Mouse (Mus musculus) ES-Bruce4 (cell line): ENCODE data around the gene Med24. TPM values are rescaled to one million over a fixed set of nuclear protein-coding genes. Genes with fewer than 3 reads are reported as not detected.

Experiments
- H3K27ac ChIP-seq: 2 replicates; pipeline ENCODE4 v1.5.1; 2012; ENCODE audit warnings: low read length, inconsistent platforms; ENCODE audit not compliant: insufficient read depth
- H3K27me3 ChIP-seq: 2 replicates; pipeline ENCODE4 v1.6.1; 2012; ENCODE audit warnings: mild to moderate bottlenecking, low read length, inconsistent platforms; ENCODE audit not compliant: control insufficient read depth, poor library complexity, insufficient read depth, severe bottlenecking
- H3K36me3 ChIP-seq: 2 replicates; pipeline ENCODE4 v1.6.1; 2012; ENCODE audit warnings: inconsistent platforms, mild to moderate bottlenecking, low read length, moderate library complexity; ENCODE audit not compliant: control insufficient read depth, poor library complexity, insufficient read depth, severe bottlenecking
- H3K4me1 ChIP-seq: one replicate; pipeline ENCODE4 v1.8.1; 2011; ENCODE audit warnings: low read length; ENCODE audit not compliant: control insufficient read depth, insufficient read depth
- H3K4me3 ChIP-seq: 2 replicates; pipeline ENCODE4 v1.5.1; 2011; ENCODE audit warnings: low read depth, mild to moderate bottlenecking, low read length
- H3K9ac ChIP-seq: 2 replicates; pipeline ENCODE4 v1.6.1; 2012; ENCODE audit warnings: low read depth, mild to moderate bottlenecking, inconsistent platforms; ENCODE audit not compliant: poor library complexity, severe bottlenecking
- H3K9me3 ChIP-seq: replicated peaks from 2 replicates; pipeline ENCODE4 v1.6.1; 2012; ENCODE audit warnings: mild to moderate bottlenecking, low read length, inconsistent platforms; ENCODE audit not compliant: control insufficient read depth, poor library complexity, insufficient read depth, severe bottlenecking
- CTCF ChIP-seq: IDR thresholded peaks from one replicate; pipeline ENCODE4 v1.8.1; 2011; ENCODE audit warnings: low read depth, low read length
- EP300 ChIP-seq: IDR thresholded peaks from 2 replicates; pipeline ENCODE4 v1.6.1; 2011; ENCODE audit warnings: low read depth, low read length; ENCODE audit not compliant: insufficient read depth
- POLR2A ChIP-seq: IDR thresholded peaks from one replicate; pipeline ENCODE4 v1.8.1; 2011; ENCODE audit warnings: low read length; ENCODE audit not compliant: insufficient read depth
- polyA plus RNA-seq: library from polyadenylated mRNA; stranded (reverse); fragments of >200 nt; gene quantifications from 2 replicates; pipeline ENCODE4 v1.2.4, GENCODE M21; 2011; ENCODE audit warnings: low read depth; ENCODE audit not compliant: missing spikeins, insufficient read depth, insufficient read length

Med24 gene
- polyA plus RNA-seq, 1 experiment = 83.5 TPM

DNA sequence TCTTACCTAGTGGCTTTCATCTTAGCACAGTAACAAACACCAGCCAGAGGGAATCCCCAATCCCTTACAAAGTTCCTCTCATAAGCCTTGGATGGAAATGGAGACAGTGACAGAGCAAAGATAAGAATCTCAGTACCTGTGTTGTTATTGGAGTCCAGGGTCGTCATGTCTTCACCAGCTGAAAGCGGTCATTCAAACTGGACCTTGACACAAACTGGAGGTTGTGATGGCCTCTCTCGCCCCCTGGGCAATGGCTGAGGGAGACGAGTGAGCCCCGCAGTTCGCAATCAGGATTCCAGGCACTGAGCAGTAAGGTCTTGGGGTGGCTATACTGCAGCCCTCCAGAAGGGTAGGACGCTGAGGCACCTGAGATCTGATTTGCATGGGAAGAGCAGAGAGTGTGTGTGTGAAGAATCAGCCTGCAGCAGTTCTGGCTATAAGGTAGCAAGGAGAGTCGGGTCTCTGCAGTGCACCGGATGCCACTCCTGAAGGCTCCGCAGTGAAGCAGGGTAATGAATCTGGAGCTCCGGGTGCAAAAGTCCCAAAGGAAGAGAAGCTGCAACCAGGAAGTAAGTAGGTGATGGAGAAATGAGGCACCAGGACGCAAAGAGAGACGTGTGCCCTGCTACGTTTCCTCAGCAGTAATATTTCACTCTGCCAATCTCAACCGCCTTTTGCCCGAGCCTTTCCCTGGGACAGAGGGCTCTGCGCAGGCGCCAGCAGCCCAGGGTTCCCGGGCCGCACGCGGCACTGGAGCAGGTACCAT, 45.5 kb upstream of the Med24 start, which contains the start of gene Nr1d1:
Gene Nr1d1 (minus strand): TSS at position 752 of the 766 bp plus-strand sequence.
- Histone ChIP-seq H3K27me3 (no peaks in the 10 kb centered on the region), H3K36me3 (peaks cover 2% of the 10 kb centered on the region; the same call in 1 of the 2 replicates), H3K27ac (peak within 1 kb of the TSS; percentile 91), H3K4me3 (peak within 1 kb of the TSS; percentile 78), H3K4me1 (peaks cover 3% of the 10 kb centered on the region), H3K9me3 (no peaks in the 10 kb centered on the region), H3K9ac (peak within 1 kb of the TSS; percentile 52)
- no peak for TF ChIP-seq CTCF
- no peak for TF ChIP-seq POLR2A
- TF ChIP-seq EP300 = no peak

DNA sequence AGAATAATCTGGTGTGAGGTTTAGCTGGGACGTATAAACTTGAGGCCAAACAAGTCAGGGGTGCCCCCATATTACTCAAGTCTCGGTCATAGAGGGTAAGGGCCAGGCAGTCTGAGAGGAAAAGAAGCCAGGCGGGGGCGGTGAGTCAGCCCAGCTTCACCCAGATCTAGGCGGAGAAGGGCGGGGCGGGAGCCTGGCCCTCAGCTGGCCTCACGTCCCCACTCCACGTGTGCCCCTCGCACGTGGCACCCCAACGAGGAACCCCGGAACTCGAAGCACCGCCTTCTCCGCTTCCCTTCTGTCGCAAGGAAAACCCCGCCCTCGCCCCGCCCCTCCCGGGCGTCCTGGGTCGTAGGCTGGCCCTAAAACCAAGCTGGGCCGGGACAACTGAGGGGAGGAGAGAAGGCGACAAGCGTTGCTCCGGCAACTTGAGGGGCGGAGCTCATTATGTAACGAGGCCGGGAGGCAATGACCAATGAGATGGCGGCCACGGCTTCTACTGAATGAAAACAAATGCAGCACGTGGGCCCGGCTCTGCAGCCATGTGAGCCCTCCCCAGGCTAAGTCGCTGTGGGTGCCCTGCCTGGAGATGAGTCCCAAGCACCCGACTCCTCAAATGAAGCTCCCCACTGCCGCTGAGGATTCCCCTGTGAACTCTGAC, 44.5 kb upstream of the Med24 start:
- H3K27me3 ChIP-seq = no peaks in the 10 kb centered on the region
- TF ChIP-seq CTCF = no peak
- TF ChIP-seq POLR2A = no peak
- no peak for TF ChIP-seq EP300
- no peak overlapping the region for H3K27ac ChIP-seq
- H3K9me3 ChIP-seq = no peaks in the 10 kb centered on the region
- peaks cover 3% of the 10 kb centered on the region; the same call in 1 of the 2 replicates for H3K36me3 ChIP-seq
- H3K9ac ChIP-seq = peak overlapping the region; percentile 18; the same call in 1 of the 2 replicates
- H3K4me1 ChIP-seq = peaks cover 3% of the 10 kb centered on the region
- peak overlapping the region; percentile 78 for H3K4me3 ChIP-seq

DNA sequence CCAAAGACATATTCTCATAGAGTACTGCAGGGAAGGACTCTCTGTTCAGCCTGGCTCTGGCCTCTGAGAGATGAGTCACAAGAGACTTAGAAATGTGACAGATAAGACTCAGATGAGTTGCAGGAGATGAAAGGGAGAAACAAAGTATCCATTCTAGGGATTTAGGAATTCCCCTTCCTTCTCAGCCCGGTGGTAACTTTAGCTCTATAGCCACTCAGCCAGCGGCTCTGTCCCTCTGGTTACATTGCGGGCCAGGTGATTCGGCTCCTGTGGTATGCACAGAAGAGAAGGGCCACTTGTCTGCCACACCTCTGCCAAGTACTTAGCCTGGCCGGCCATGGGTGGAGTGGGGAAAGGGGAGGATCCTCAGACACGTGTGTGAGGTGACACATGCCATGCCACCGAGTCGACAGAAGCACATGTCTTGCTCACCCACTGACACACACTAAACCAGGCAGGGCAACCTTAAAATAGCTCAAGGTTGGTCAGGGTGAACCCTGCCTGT, 43.5 kb upstream of the Med24 start:
- Histone ChIP-seq H3K27ac (no peak overlapping the region), H3K36me3 (peaks cover 6% of the 10 kb centered on the region; the same call in 1 of the 2 replicates), H3K27me3 (no peaks in the 10 kb centered on the region), H3K4me3 (no peak overlapping the region), H3K9ac (no peak overlapping the region), H3K9me3 (no peaks in the 10 kb centered on the region), H3K4me1 (peaks cover 5% of the 10 kb centered on the region)
- no peak for TF ChIP-seq EP300
- no peak for TF ChIP-seq CTCF
- TF ChIP-seq POLR2A = no peak

DNA sequence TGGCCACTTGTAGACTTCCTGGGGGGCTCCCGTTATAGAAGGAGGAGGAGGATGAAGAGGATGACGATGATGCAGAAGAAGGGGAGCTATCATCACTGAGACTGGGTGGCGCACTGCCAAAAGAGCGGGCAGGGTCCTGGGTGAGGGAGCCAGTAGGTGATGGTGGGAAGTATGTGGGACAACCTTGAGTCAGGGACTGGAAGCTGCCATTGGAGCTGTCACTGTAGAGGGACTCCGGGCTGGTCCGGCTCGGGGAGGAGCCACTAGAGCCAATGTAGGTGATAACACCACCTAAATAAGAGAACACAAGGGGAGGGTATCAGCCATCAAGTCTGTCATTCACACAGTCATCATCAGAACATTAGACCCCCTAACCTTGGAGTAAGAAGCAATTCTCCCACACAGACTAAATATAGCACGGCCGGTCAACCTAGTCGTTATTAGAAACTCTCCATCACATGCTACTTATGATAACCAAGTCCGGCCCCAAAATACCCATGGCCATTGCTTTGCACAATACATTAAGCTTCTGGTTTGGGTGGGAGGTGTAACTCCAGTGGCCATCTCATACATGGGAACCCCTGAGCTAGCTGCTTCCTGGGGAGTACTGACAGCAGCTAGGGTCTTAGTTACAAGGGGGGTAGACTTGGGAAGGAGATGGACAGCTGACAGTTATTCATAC, 42.8 kb upstream of the Med24 start:
- Histone ChIP-seq H3K9me3 (no peaks in the 10 kb centered on the region), H3K4me1 (peaks cover 5% of the 10 kb centered on the region), H3K27me3 (no peaks in the 10 kb centered on the region), H3K4me3 (no peak overlapping the region), H3K36me3 (peaks cover 6% of the 10 kb centered on the region; the same call in 1 of the 2 replicates), H3K9ac (no peak overlapping the region), H3K27ac (no peak overlapping the region)
- no peak for TF ChIP-seq EP300

DNA sequence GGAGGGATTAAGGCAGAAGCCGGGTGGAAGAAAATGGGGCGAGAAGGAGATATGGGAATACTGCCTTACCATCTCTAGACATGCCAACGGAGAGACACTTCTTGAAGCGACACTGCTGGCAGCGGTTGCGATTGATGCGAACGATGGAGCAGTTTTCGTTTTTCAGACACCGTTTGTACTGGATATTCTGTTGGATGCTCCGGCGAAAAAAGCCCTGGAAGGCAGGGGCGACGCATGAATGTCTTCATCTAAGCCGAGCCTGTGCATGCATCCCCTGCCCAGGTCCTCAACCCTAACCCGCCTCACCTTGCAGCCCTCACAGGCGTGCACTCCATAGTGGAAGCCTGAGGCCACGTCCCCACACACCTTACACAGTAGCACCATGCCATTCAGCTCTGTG, 41.9 kb upstream of the Med24 start:
- H3K9me3 ChIP-seq = no peaks in the 10 kb centered on the region
- H3K27ac ChIP-seq = no peak overlapping the region
- no peaks in the 10 kb centered on the region for H3K27me3 ChIP-seq
- peaks cover 6% of the 10 kb centered on the region; the same call in 1 of the 2 replicates for H3K36me3 ChIP-seq
- H3K4me3 ChIP-seq = no peak overlapping the region
- no peak overlapping the region for H3K9ac ChIP-seq
- H3K4me1 ChIP-seq = peaks cover 5% of the 10 kb centered on the region
- TF ChIP-seq POLR2A (no peak), CTCF (no peak), EP300 (no peak)
